Mouse (Mus musculus) urinary bladder, postnatal 36 days (tissue): Measurements from ENCODE around the gene Tomm40.

Experiments used
- DNase-seq, 2 experiments: peaks; one replicate each; pipeline ENCODE4 v3.0.0; 2022; ENCODE audit warnings: low spot score in 2 of 2, mixed read lengths in 1 of 2

Gene Tomm40

DNA sequence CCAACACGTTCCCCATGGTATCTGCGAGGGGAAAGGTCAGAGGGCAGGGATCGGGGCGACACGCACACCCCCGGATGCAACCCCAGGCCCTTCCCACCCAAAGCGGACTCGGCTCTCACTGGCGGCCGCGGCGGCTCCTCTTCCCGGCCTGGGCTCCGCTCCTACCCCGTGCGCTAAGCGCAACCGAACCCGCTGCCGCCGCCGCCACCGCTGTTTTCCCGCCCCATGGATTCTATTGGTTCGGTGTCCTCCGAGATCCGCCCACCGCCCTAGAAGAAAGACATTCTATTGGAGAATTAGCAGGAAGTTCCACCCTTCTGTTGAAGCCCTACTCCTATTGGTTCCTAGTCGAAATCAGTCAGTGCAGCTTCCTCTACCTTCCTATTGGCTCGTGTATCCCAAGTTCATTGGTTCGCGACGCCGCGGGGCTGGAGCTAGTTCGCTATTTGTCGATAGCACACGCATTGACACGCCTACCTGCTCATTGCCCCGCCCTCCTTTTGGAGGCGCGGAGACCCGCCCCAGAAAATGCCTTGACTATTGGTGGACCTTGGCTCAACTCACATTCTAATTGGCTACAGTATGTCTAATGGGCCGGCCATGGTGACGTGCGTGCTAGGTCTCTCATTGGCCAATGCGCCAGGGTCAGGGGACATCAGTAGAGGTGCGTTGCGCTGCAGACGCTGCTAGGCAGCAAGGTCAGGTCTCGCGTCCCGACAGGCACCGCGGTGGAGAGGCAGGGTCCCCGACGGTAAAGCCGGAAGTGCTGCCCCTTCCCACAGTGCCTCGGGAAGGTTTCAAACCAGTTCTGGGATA, at the start of gene Tomm40:
TSS of gene Tomm40 (minus strand) at position 200 of the 816 bp plus-strand sequence.
- DNase-seq = peak; percentile 98 to 99

DNA sequence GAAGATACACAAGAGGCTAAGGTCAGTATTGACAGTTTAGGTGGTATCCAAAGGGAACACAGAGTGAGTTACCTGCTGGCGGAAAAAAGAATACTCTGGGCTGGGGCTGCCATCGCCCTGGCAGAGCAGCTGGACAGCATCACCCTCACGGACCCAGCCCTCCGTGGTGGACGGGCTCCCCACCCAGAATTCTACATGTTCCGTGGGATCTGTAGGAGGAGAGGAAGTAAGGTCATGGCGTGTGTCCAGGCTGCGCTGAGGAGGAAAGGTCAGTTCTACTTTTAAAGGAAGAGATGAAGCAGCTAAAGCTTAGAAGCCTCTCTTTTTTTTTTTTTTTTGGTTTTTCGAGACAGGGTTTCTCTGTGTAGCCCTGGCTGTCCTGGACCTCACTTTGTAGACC, 49.3 kb upstream of the Tomm40 start:
- no peak for DNase-seq

DNA sequence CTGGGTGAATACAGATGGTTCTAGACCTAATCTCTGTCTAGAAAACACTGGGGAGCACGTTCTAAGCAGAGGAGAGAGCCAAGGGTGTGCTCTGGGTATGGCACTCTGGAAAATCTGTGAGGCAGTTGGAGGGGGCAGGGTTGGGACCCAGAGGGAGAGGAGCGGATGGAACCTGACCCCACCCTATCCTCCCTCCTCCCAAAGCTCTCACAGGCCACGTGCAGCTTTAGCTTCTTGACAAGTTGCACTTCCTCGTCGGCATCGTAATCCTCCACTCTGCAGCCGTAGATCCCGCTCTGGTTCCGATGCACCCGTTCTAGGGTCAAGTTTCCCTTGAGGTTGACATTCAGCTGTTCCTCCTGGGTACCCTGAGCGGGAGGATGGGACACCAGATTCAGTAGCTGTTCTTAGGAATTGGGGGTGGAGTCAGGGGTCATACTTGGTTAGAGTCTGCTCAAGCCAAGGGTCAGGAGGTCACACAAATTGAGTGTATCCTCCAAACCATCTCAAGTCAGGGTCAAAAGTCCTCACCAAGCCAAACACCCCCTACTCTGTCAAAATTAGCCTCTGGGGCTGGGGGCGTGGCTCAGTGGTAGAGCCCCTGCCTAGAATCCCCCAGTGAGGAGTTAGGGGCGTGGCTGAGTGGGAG, 48.7 kb upstream of the Tomm40 start:
- no peak for DNase-seq

DNA sequence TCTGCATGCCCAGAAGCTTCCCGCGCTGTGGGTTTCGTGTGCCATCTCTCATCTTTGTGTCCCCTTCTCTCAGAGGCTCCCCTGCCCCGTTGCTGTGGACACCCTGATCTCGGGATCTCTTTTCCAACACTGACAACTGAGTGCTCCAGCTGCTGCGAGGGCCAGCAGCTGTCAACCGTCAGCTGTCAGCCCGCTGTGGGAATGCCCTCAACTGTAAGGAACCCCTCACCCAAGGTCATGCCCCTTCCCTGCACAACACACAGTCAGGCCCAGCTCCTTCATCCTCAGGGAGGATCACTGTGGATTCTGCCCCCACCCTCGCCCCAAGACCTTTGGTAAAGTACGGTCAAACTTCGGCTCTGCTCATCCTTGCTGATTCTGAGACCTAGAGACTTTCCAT, 47.0 kb upstream of the Tomm40 start:
- DNase-seq = no peak

DNA sequence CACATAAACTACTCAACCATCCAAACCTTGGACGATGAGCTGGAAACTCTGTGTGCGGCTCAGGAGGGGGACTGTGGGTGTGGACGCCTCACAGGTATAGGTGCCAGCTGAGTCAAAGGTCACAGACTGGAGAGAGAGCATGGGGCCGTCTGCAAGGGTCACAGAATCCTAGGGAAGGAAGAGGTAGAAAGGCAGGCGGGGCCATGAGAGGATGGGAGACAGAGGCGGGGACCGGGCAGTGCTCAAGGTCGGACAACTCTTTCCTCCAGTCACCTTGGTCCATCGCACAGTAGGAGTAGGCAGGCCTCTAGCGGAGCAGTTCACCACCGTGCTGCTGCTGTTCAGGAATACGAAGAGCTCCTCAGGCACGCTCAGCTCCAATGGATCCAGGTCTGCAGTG, 44.8 kb upstream of the Tomm40 start:
- no peak for DNase-seq

DNA sequence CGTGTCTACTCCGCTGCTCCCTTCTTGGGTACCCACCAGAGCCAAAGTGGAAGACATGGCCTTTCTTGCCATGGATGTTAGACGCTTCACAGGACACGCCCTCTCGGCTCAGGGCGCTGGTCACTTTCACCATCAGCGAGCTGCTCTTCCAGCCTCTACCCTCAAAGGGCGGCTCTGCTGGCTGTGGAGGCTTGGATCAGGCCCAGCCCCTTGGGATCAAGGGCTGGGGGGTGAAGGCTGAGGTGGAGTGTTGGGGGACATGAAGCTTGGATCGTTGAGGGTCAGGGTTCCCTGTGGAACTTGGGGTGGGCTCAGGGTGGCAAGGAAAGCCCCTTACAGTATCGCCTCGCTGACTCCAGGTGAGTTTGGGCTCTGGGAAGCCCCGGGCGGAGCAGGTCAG, 43.4 kb upstream of the Tomm40 start:
- no peak for DNase-seq

DNA sequence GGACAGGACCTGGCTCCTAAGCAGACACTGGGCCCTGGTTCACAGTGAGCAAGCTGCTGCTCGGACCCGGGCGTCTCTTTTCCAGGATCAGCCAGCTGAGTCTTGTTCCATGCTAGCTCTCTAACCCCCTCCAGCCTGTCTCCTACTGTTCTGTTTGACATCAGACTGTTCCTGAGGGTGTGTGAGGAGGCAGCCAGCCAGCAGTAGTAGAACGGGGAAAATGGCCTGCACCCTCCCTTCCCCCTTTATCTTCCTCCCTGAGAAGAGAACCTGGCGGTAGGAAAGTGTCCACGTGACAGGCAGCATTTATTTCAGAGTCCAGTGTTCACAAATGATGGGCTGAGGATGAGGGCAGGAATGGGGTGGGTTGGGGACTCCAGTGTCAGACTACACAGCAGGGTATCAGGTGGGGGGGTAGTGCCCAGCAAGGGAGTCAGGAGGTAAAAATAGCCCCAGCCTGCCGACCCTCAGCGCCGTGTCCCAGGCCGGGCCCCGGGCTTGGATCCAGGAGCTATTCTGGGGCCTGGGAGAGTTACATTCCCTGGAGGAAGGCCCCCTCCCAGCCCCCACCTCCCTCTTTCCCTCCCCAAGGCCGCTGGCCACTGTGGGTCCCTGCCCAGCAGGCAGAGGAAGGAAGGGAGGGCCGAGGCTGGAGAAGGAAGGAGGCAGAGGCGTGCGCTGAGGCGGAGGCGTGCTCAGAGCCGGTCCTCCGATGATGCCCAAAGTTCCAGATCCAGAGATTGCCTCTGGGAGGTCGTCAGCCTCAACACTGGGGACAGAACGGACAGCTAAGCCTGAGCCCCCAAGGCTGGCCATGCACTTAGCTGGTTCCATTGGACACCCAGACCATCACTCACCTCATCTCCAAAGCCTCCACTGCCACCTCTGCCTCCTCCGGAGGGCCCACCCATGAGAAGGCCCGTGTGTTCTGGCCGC, 40.9 kb upstream of the Tomm40 start:
- no peak for DNase-seq

DNA sequence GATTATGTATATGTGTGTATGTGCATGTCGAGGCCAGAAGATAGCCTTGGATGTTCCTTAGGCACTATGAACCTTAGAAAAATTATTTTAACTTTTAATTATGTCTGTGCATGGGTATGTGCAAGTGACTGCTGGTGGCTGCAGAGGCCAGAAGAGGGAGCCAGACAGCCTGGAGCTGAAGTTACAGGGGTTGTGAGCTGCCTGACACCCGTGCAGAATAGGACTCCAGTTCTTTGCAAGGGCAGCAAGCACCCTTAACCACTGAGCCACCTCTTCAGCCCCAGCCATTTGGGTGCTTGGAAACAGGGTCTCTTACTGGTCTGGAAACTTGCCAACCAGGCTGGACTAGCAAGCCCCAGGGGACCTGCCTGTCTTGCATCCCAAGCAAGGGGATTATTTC, 39.8 kb upstream of the Tomm40 start:
- no peak for DNase-seq

DNA sequence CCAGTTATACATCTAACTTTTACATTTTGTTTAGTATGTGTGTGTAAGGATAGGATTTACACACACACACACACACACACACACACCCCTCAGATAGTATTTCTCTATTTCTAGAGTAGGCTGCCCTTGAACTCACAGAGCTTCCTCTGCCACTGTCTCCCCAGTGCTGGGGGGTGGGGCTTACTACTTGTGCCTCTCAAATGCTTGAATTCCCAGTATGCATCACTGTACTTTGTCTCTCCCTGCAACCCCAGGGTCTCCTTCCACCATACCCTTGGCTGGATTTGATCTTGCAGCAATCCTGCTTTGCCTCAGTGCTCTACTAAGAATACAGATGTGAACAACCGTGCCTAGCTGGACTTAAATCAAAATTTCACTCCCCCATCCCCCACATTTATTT, 38.8 kb upstream of the Tomm40 start:
- DNase-seq = no peak

DNA sequence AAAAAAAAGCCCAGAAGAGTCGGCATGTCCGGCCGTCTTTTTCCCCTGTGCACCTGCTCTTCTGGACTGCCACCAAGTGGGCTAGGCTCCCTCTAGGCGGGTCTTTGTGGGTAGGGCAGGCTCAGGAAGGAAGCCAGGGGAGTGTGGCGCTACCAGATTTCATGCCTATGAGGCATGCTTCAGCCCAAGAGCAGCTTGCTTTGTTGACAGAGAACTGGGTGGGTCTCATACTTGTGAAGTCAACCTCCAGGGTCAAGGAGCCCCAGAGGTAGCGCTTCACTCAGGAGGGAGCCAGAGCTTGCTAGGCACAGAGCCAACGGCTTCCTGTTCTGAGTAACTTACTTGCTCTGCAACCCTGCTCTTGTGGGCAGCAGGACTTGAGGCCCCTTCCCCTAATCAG, 38.3 kb upstream of the Tomm40 start:
- DNase-seq = peak in 1 of 2 experiments; percentile 63

DNA sequence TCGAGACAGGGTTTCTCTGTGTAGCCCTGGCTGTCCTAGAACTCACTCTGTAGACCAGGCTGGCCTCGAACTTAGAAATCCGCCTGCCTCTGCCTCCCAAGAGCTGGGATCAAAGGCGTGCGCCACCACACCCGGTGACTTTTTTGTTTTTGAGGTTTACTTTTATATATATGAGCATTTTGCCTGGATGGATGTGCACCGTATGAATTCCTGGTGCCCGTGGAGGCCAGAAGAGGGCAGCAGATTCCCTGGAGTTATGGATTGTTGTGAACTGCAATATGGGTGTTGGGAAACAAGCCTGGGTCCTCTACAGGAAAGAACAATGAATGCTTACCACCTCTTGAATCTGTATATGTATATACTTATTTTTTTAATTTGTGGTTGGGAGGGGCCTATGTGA, 37.4 kb upstream of the Tomm40 start:
- DNase-seq = no peak

DNA sequence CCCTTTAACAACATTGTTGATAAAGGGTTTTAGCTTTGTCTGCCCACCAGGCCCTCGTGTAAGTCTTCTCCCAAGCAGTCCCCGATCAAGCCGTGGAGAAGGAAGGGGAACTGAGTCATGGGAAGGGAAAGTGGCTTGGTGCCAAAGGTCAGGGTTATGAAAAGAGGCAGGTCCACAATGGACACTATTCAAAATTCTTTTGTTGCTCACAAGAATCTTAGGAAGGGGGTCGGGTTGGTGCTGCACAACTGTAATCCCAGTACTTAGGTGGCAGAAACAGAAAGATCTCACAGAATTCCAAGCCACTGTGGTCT, 35.8 kb upstream of the Tomm40 start:
- DNase-seq = no peak

DNA sequence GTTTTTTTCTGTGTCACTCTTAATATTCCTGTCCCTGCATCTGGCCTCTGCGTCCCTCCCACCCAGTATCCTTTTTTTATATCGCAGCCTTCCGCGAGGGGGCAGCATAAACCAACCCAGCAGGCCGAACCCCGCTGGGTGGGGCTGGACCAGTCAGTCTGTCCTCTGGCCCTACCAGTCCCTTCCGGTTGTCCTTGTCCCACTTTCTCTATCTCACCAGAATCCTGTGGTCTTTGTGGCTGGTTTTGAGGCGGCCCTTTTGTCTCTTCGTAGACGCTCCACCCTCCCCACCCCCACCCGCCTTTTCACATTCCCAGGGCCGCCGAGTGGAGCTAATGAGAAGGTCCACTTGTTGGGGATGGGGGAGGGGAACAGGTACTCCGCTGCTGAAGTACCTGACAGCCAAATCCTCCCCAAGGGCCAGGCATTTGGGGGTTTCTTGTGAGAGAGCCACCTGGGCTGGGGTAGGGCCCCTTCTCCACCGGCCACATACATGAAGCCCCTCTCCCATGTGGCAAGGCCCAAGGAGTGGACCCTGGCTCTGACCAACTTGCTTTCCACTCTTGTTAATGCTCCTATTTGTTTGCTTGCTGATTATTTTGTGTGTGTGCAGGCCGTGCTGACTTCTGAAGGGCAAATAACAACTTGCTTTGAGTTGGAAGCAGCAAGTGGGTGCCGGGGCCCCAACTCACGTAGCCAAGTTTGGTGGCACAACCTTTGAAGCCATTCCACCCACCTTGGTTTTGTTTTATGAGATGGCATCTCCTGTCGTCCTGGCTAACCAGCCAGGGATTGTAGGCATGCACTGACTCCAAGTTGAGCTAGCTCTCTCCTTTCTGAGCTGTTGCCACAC, 35.2 kb upstream of the Tomm40 start, which contains the start of gene Nectin2:
TSS of gene Nectin2 (minus strand) at position 267 of the 853 bp plus-strand sequence.
- DNase-seq = peak; percentile 88 to 90

DNA sequence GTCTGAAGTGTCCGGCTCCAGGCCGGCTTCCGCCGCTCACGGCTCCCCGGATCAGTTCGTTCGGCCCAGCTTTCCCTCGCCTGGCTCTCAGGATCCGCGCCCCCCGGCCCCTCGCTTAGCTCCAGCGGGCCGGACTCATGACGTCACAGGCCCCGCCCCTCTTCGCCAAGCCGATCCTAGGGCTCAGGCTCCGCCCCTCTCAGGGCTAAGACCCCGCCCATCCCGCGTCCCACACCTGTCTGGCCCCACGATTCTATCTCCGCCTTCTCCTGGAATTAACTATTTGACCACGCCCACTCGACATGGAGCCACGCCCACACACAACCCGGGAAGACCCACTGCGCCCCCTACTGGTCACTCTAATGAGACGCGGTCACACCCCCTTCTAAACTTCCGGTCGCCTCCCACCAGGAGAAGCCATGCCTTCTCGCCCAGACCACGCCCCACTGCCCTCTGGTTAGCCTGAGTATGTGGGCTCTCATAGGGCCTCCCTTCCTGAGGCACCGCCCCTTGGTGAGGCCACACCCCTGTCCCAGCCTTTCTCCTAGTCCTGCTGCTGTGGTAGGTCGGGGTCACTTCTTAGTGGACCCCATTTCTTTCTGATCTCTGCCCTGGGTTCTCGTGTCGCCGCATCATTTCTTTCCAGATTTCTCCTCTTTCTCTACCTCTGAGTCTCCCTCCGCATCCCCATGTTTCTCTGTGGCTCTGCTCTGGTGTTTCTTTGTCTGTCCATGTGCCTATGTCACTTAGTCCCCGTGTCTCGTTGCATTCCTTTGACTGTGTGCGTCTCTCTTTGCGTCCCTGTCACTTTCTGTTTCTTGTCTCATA, 34.4 kb upstream of the Tomm40 start:
- DNase-seq = peak; percentile 96 to 98

DNA sequence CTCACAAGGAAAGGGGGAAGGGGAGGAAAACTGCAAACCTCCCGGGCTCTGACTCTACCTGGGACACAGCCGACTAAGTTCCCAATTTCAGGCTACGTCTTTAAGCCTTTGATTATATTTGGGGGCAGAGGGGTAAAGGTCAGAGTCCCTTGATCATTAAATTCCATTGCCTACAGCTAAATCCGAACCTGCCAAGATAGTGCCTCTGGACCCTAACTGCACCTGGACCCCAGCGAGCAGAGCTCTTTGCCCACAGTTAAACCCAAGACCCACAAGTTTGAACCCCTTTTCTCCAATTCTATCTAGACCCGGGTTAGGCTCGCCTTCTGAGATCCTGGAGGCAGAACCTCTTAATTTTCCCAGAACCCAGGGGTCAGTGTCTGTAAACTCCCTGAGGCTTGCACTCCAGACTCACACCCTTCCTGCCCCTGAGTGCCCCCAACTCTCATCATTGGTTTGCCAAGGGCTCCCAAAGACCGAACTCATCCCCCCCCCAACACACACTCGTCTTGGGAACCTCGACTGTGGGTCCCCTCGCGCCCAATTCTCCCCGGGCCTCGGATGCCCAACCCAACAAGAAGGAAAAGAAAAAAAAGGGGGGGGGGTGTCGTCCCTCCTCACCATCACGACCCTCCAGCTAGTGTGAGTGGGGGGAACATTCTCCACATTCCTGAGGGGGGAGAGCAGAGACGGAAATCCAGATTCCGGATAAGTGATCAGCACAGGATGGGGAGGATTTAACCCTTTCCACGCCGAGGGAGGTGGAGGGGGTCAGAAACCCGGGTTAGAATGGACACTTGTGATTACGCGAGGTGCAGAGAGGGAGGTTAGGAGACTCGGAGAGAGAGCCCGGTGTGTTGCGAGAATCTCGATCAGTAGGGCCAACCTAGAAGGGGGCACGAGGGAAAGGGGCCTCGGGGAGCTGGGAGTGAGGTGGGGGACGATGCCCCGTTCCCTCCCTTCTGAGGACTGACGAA, 33.3 kb upstream of the Tomm40 start:
- DNase-seq = no peak

DNA sequence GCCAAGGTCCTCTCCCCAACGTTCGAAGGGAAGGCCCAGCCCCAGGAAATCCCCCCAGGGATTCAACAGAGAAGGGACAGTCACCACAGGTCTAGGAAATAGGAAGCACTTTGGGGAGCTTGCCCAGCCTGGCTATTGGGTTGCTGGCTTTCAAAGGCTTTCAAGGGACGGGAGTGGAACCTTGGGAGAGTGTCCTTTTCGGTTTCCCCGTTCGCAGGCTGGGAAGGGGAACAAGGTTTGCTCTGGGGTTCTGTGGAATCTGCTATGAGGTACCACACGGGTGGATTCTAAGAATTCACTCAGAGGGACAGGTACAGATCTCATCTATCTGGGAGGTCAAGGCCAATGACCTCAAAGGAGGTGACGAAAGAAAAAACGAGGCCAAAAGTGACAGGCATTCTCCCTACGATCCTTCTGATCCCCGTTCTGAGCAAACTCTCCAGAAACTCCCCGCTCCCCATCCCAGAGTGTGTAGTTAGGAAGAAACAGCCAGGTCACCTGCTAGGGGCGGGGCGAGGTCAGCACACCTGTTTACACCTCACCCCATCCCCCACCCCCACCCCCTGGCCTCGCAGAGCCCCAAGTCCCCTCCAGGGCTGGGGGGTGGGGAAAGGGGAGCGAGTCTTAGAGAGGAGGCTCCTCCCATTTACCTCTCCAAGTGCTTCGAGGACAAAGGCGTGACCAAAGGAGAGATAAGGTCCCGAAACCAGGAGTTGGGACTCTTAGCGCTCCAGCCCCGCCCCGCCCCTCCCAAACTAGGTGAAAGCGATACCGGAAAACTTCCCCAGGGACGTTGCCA, 32.4 kb upstream of the Tomm40 start:
- peak; percentile 33 to 38 for DNase-seq

DNA sequence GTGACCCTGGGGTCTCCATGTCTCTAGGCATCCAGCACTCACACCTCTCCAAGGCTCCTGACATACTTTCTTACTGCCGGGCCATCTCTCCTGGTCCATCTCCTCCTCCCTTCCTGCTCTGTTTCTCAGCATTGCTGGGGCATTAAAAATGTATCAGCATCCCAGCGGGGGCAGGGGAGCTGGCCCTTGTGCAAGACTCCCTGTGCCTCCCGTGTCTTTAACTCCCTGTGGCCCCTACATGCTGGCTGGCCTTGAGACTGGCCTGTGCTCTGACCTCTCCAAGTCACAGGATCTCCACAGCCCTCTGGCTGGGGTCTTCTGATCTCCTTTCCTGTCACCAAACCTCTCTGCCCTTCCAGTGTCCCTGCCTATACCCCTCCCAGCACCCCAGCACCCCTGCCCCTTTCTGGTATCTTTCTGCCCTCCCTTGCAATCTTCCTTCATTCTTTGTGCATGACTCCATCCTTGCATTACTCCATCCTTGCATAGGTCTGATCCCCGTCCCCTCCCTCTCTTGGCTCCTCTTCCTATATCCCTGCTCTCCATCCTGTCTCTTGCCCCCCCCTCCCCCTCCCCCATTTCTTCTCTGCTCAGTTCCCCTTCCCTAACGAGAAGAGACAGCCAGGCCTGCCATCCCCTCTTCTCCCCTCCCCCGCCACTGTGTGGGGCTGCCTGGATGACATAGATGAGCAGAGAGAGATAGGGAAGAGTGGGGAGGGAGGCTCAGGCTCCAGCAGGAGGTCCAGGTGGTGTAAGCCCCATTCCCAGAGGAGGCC, 31.4 kb upstream of the Tomm40 start:
- no peak for DNase-seq

DNA sequence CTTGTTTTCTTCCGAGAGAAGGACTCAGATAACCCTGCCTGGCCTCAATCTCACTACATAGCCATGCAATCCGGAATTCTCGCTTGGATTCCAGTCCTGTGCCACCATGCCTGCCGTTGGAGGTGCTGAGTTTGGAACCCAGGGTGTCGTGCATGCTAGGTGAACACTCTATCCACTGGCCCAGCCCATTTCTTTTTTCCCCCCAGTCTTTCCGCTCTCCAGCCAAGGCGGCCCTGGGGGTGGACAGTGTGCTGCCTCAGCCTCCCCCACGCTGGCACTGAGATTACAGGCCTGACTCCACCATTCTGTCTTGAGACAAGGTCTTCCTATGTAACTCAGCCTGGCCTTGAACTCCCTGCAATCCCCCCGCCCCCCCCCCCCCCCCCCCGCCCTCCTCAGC, 30.7 kb upstream of the Tomm40 start:
- DNase-seq = no peak
